Mouse (Mus musculus) brain, embryonic 14.5 days (tissue): ENCODE data around the gene Cep44.

Experiments
- CTCF ChIP-seq: fragments of 200-500 bp; IDR thresholded peaks from 2 replicates; pipeline ENCODE4 v1.5.1; 2012; ENCODE audit warnings: inconsistent platforms, mild to moderate bottlenecking, moderate library complexity, borderline replicate concordance; ENCODE audit not compliant: insufficient read depth, insufficient read length; ENCODE audit errors: extremely low read depth
- POLR2A ChIP-seq: fragments of 200-500 bp; IDR thresholded peaks from 2 replicates; pipeline ENCODE4 v1.6.1; 2012; ENCODE audit warnings: mild to moderate bottlenecking, inconsistent platforms, borderline replicate concordance; ENCODE audit not compliant: poor library complexity, insufficient read depth, insufficient read length, severe bottlenecking; ENCODE audit errors: extremely low read depth

- TF ChIP-seq POLR2A (no peak), CTCF (no peak)
Measured at GRCm38 (mm10) chr8:56589004-56589403, 38.2 kb upstream of the Cep44 start.
